9 mouse cellular contexts compared by ENCODE assay signal in the genomic region with DNA sequence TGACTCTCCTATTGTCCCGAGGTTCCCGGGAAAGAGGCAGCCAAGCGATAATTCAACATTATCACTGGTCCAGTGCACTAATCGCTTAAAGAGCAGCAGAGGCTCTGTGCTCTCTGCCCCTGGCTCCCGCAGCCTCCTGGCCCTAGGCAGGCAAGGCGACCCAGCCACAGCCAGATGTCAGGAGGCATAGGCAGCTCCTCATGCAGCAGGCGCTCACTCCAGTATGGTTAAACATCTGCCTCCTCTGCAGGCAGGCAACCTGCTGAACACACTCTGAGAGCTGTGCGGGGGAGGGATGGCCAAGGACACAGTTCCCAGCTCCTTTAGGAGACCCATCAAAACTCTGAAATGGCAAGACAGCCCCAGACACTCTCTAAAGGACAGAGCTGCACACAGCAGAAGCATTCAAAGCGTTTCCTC.
A peak's percentile ranks its signal among the peaks of the same experiment; 100 is the strongest.
DNase-seq lines count a peak whose midpoint lies in the region; ATAC-seq lines count a peak whose summit lies in the region.
"Had no signal": no experiment of that assay in that cellular context is flagged by ENCODE, and none has a peak within 500 bp of the region (broad histone marks: within the 10 kb centered on the region; RNA-seq: fewer than 3 reads in every experiment).

No protein-coding gene starts in this region.

- 2% methylated on average over 9 of the region's 9 CpGs for WGBS in forebrain, embryonic 15.5 days
- WGBS in hindbrain, embryonic 16.5 days = 5% methylated on average over 9 of the region's 9 CpGs

- ATAC-seq in forebrain, embryonic 15.5 days (replicated peaks) = peak; percentile 55
- ATAC-seq in hindbrain, embryonic 16.5 days = peak; percentile 71

- H3K27ac ChIP-seq in forebrain, embryonic 15.5 days (replicated peaks) = peak overlapping the region; percentile 51
- 0 out of 2 replicates have a peak overlapping the region, but pooled peaks have one; percentile 55 for H3K27ac ChIP-seq in hindbrain, embryonic 16.5 days (ENCODE audit: low read depth, low read length)

- DNase-seq in ovary, postnatal 10 days (ENCODE audit: low spot score) = peak; percentile 6
- DNase-seq in ovary, postnatal 14 days (ENCODE audit: low spot score) = no peak
- peak; percentile 89 for DNase-seq in retina, embryonic 14.5 days (ENCODE audit: low spot score)
- no peak for DNase-seq in B cell, adult 2 months
- DNase-seq in adipocyte (ENCODE audit: low spot score) = no peak
- DNase-seq in urinary bladder, postnatal 10 days (ENCODE audit: low spot score) = no peak

- no peaks in the 10 kb centered on the region for H3K36me3 ChIP-seq in forebrain, embryonic 15.5 days
- no peaks in the 10 kb centered on the region for H3K36me3 ChIP-seq in hindbrain, embryonic 16.5 days (ENCODE audit: control insufficient read depth, insufficient read depth, low read length)

- no peaks in the 10 kb centered on the region for H3K27me3 ChIP-seq in forebrain, embryonic 15.5 days
- H3K27me3 ChIP-seq in hindbrain, embryonic 16.5 days (replicated peaks; ENCODE audit: control insufficient read depth, insufficient read depth, low read length) = no peaks in the 10 kb centered on the region

- peak overlapping the region; percentile 43 for H3K4me2 ChIP-seq in forebrain, embryonic 15.5 days (replicated peaks)
- peak overlapping the region; percentile 52 for H3K4me2 ChIP-seq in hindbrain, embryonic 16.5 days (ENCODE audit: low read length)

- H3K4me3 ChIP-seq in forebrain, embryonic 15.5 days = peak overlapping the region; percentile 12
- H3K4me3 ChIP-seq in hindbrain, embryonic 16.5 days (ENCODE audit: low read length) = peak overlapping the region; percentile 26
- H3K4me3 ChIP-seq: megakaryocyte, embryonic 14.5 days had no signal

- H3K9me3 ChIP-seq in forebrain, embryonic 15.5 days = no peaks in the 10 kb centered on the region
- no peaks in the 10 kb centered on the region for H3K9me3 ChIP-seq in hindbrain, embryonic 16.5 days (ENCODE audit: control insufficient read depth, low read length)
- H3K9me3 ChIP-seq: megakaryocyte, embryonic 14.5 days had no signal

- H3K9ac ChIP-seq in forebrain, embryonic 15.5 days (replicated peaks) = peak overlapping the region; percentile 22; the same call in 1 of the 2 replicates
- H3K9ac ChIP-seq in hindbrain, embryonic 16.5 days (ENCODE audit: low read depth, low read length) = peak overlapping the region; percentile 20; the same call in 1 of the 2 replicates

- H3K4me1 ChIP-seq in forebrain, embryonic 15.5 days = peaks cover 33% of the 10 kb centered on the region
- H3K4me1 ChIP-seq in hindbrain, embryonic 16.5 days (ENCODE audit: control insufficient read depth, insufficient read depth, low read depth, low read length) = peaks cover 15% of the 10 kb centered on the region

Comparison
In these comparisons a context has a peak if more than half of its experiments do, and no peak if none do; other contexts are left out.
1. DNase-seq: peak in ovary, postnatal 10 days (single experiment) and retina, embryonic 14.5 days (single experiment); none in ovary, postnatal 14 days (single experiment), B cell, adult 2 months (0 of 2), adipocyte (single experiment) and urinary bladder, postnatal 10 days (single experiment).